ENCODE assay signal across 9 mouse cellular contexts in genomic region chr15:92264980-92265707, GRCm38 (mm10).
A peak's percentile ranks its signal among the peaks of the same experiment; 100 is the strongest.
DNase-seq lines count a peak whose midpoint lies in the region; ATAC-seq and TF ChIP-seq lines count a peak whose summit lies in the region.
"Had no signal": no experiment of that assay in that cellular context is flagged by ENCODE, and none has a peak within 500 bp of the region (broad histone marks: within the 10 kb centered on the region; RNA-seq: fewer than 3 reads in every experiment).

No protein-coding gene starts in this region.

- WGBS in intestine, postnatal 0 days = 29% methylated on average over 7 of the region's 7 CpGs
- WGBS in intestine, embryonic 16.5 days = 30% methylated on average over 7 of the region's 7 CpGs
- WGBS in neural tube, embryonic 11.5 days = 40% methylated on average over 7 of the region's 7 CpGs

- H3K4me2 ChIP-seq in intestine, postnatal 0 days (replicated peaks; ENCODE audit: low read depth) = no peak overlapping the region
- H3K4me2 ChIP-seq in intestine, embryonic 16.5 days (ENCODE audit: low read depth, low read length) = no peak overlapping the region
- H3K4me2 ChIP-seq in neural tube, embryonic 11.5 days (ENCODE audit: low read depth) = no peak overlapping the region

- H3K4me3 ChIP-seq in intestine, postnatal 0 days (ENCODE audit: low read depth, low read length) = no peak overlapping the region
- H3K4me3 ChIP-seq in intestine, embryonic 16.5 days (ENCODE audit: low read length) = no peak overlapping the region
- no peak overlapping the region for H3K4me3 ChIP-seq in MEL (ENCODE audit: control insufficient read depth in 1 of 2, insufficient read depth in 1 of 2, low read depth in 2 of 2, low read length in 2 of 2)
- no peak overlapping the region for H3K4me3 ChIP-seq in left cerebral cortex, adult 2 months
- H3K4me3 ChIP-seq in neural tube, embryonic 11.5 days (ENCODE audit: low read depth, low read length) = no peak overlapping the region
- H3K4me3 ChIP-seq: erythroblast, embryonic 14.5 days had no signal

- ATAC-seq in intestine, postnatal 0 days = no peak
- no peak for ATAC-seq in intestine, embryonic 16.5 days
- ATAC-seq in neural tube, embryonic 11.5 days (ENCODE audit: insufficient read depth, low FRiP score, low TSS enrichment) = no peak

- no peaks in the 10 kb centered on the region for H3K9me3 ChIP-seq in intestine, postnatal 0 days (ENCODE audit: control insufficient read depth)
- no peaks in the 10 kb centered on the region for H3K9me3 ChIP-seq in intestine, embryonic 16.5 days (ENCODE audit: control insufficient read depth, low read length)
- no peaks in the 10 kb centered on the region; the same call in 1 of the 2 replicates for H3K9me3 ChIP-seq in MEL (replicated peaks; ENCODE audit: insufficient read depth, low read length)
- H3K9me3 ChIP-seq in neural tube, embryonic 11.5 days (ENCODE audit: control insufficient read depth, low read length) = no peaks in the 10 kb centered on the region

- peak; percentile 62 for DNase-seq in MEL (ENCODE audit: low read depth, low spot score)
- peak; percentile 48 for DNase-seq in cerebellum, adult 8-10 months
- peak; percentile 54 to 89 for DNase-seq in frontal cortex, postnatal 36 days (ENCODE audit: low spot score in 2 of 2)
- peak; percentile 54 to 69 for DNase-seq in left cerebral cortex, adult 2 months (ENCODE audit: extremely low spot score in 1 of 2, low spot score in 2 of 2)
- peak; percentile 38 for DNase-seq in neural tube, embryonic 11.5 days (ENCODE audit: low spot score)
- DNase-seq in ovary, adult 18-20 months (ENCODE audit: low spot score) = no peak

- TF ChIP-seq EP300 in MEL (IDR thresholded peaks at IDR 0.05; ENCODE audit: low read depth in 1 of 2, low read length in 2 of 2) = no peak

- peak; percentile 88 for TF ChIP-seq RAD21 in MEL (IDR thresholded peaks at IDR 0.05; ENCODE audit: low read depth, low read length)

- no peaks in the 10 kb centered on the region for H3K79me2 ChIP-seq in MEL (ENCODE audit: control insufficient read depth, insufficient read depth, low read length, poor library complexity)

- no peaks in the 10 kb centered on the region for H3K27me3 ChIP-seq in intestine, postnatal 0 days (replicated peaks; ENCODE audit: control insufficient read depth, insufficient read depth, low read length)
- no peaks in the 10 kb centered on the region for H3K27me3 ChIP-seq in intestine, embryonic 16.5 days (replicated peaks; ENCODE audit: control insufficient read depth, insufficient read depth, low read length)
- H3K27me3 ChIP-seq in MEL (ENCODE audit: control insufficient read depth in 1 of 2, insufficient read depth in 2 of 2, low read length in 2 of 2) = no peaks in the 10 kb centered on the region
- H3K27me3 ChIP-seq in neural tube, embryonic 11.5 days (ENCODE audit: control insufficient read depth, insufficient read depth, low read length) = no peaks in the 10 kb centered on the region

- no peak for TF ChIP-seq POLR2A in MEL (IDR thresholded peaks at IDR 0.05; ENCODE audit: control insufficient read depth in 1 of 2, insufficient read depth in 1 of 2, low read depth in 1 of 2, low read length in 2 of 2, poor library complexity in 1 of 2)

- peak; percentile 77 for TF ChIP-seq CTCF in intestine, postnatal 0 days (IDR thresholded peaks at IDR 0.05; ENCODE audit: low read depth)
- TF ChIP-seq CTCF in MEL (IDR thresholded peaks at IDR 0.05 in 2 of 3, conservative IDR thresholded peaks at IDR 0.05 in 1 of 3; ENCODE audit: control insufficient read depth in 1 of 3, insufficient read depth in 1 of 3, low read depth in 2 of 3, low read length in 3 of 3, poor library complexity in 1 of 3, severe bottlenecking in 1 of 3) = peak in 2 of 3 experiments; percentile 21 to 78; a peak in 4 of 6 replicates
- peak; percentile 85 for TF ChIP-seq CTCF in left cerebral cortex, adult 2 months (IDR thresholded peaks at IDR 0.05)

- H3K36me3 ChIP-seq in intestine, postnatal 0 days (ENCODE audit: control insufficient read depth, insufficient read depth) = no peaks in the 10 kb centered on the region
- H3K36me3 ChIP-seq in intestine, embryonic 16.5 days (ENCODE audit: control insufficient read depth, insufficient read depth, low read length) = no peaks in the 10 kb centered on the region
- H3K36me3 ChIP-seq in MEL (ENCODE audit: control insufficient read depth in 1 of 2, insufficient read depth in 2 of 2, low read length in 2 of 2) = no peaks in the 10 kb centered on the region
- H3K36me3 ChIP-seq in neural tube, embryonic 11.5 days (ENCODE audit: control insufficient read depth, insufficient read depth, low read length) = no peaks in the 10 kb centered on the region

- no peak overlapping the region for H3K27ac ChIP-seq in intestine, postnatal 0 days (ENCODE audit: low read depth, low read length)
- H3K27ac ChIP-seq in intestine, embryonic 16.5 days (ENCODE audit: low read length) = no peak overlapping the region
- H3K27ac ChIP-seq in MEL (ENCODE audit: control insufficient read depth, low read depth, low read length) = no peak overlapping the region
- H3K27ac ChIP-seq in left cerebral cortex, adult 2 months = no peak overlapping the region
- no peak overlapping the region for H3K27ac ChIP-seq in neural tube, embryonic 11.5 days (ENCODE audit: low read depth, low read length)

- H3K4me1 ChIP-seq in intestine, postnatal 0 days (replicated peaks; ENCODE audit: control insufficient read depth, insufficient read depth, low read length) = no peaks in the 10 kb centered on the region
- no peaks in the 10 kb centered on the region for H3K4me1 ChIP-seq in intestine, embryonic 16.5 days (ENCODE audit: control insufficient read depth, insufficient read depth, low read length)
- no peaks in the 10 kb centered on the region for H3K4me1 ChIP-seq in MEL (ENCODE audit: control insufficient read depth in 1 of 2, insufficient read depth in 2 of 2, low read length in 2 of 2)
- H3K4me1 ChIP-seq in neural tube, embryonic 11.5 days (ENCODE audit: control insufficient read depth, insufficient read depth, low read length) = no peaks in the 10 kb centered on the region

- H3K9ac ChIP-seq in intestine, postnatal 0 days (ENCODE audit: low read depth, low read length) = no peak overlapping the region
- no peak overlapping the region for H3K9ac ChIP-seq in intestine, embryonic 16.5 days (ENCODE audit: low read depth, low read length)
- H3K9ac ChIP-seq in MEL (ENCODE audit: control insufficient read depth, low read depth, low read length, poor library complexity, severe bottlenecking) = no peak overlapping the region
- H3K9ac ChIP-seq in neural tube, embryonic 11.5 days (ENCODE audit: low read length) = no peak overlapping the region

- intact Hi-C loops in left cerebral cortex, adult 2 months (cut with DNase I) = loop anchor here (5.0 to 10.0 kb wide), 2 partner anchors 167 to 960 kb away; no protein-coding TSS in a partner anchor

TF ChIP-seq in MEL, 35 proteins besides CTCF, POLR2A, EP300 and RAD21:
- TF ChIP-seq ELF1 (IDR thresholded peaks at IDR 0.05; ENCODE audit: low read depth, low read length) (no peak), POLR2AphosphoS2 (IDR thresholded peaks at IDR 0.05; ENCODE audit: low read length) (no peak), MEF2A (IDR thresholded peaks at IDR 0.05; ENCODE audit: extremely low read depth, insufficient replicate concordance, low read depth, low read length, poor library complexity, severe bottlenecking) (no peak), MAZ (IDR thresholded peaks at IDR 0.05; ENCODE audit: low read depth, low read length) (no peak), SMC3 (IDR thresholded peaks at IDR 0.05; ENCODE audit: low read depth, low read length) (peak; percentile 68), ZNF384 (IDR thresholded peaks at IDR 0.05; ENCODE audit: low read depth, low read length) (0 out of 2 replicates have a peak, but pooled peaks have one; percentile 14), JUND (IDR thresholded peaks at IDR 0.05; ENCODE audit: low read depth, low read length) (no peak), CHD1 (IDR thresholded peaks at IDR 0.05; ENCODE audit: low read depth, low read length) (no peak), MYC (IDR thresholded peaks at IDR 0.05; ENCODE audit: low read depth, low read length) (no peak), HCFC1 (IDR thresholded peaks at IDR 0.05; ENCODE audit: low read depth, low read length) (no peak), MAFK (IDR thresholded peaks at IDR 0.05; ENCODE audit: borderline replicate concordance, low read depth, low read length) (no peak), ZC3H11A (IDR thresholded peaks at IDR 0.05; ENCODE audit: low read depth, low read length) (peak; percentile 67)
TF ChIP-seq in MEL: peak in this region for 3.
